Mouse (Mus musculus): Measurements from ENCODE around the gene Prr5. TPM values are rescaled to one million over a fixed set of nuclear protein-coding genes. Genes with fewer than 3 reads are reported as not detected.

The Prr5 gene
- polyA plus RNA-seq, 1 experiment = 8.1 TPM

DNA sequence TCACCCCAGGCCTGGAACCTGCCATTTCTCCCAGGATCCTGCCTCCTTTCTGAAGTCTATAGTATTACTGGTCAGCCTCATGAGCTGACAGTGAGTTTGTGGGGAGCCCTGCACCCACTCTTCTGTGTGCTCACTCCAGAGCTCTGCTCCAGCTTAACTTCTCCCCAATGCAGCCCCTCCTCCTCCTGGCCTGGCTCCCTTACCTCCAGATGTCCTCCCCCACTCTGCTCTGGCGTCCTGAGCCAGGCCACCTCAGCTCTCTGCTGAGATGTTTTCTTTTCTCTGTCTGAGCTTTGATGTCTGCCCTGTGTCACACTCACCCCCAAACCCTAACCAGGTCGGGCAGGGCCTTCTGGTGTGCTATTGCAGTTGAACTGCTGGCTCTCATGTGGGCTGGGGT lies 74.9 kb downstream of the Prr5 start:
- Histone ChIP-seq H3K4me3 (no peak overlapping the region), H3ac (ENCODE audit: control insufficient read depth, insufficient read length) (no peak overlapping the region), H3K79me2 (ENCODE audit: control insufficient read depth, insufficient read depth) (no peaks in the 10 kb centered on the region), H3K36me3 (ENCODE audit: control insufficient read depth, insufficient read depth) (no peaks in the 10 kb centered on the region), H3K4me2 (ENCODE audit: low read depth) (no peak overlapping the region), H3K27me3 (ENCODE audit: control insufficient read depth, insufficient read depth, insufficient read length) (peaks cover 10% of the 10 kb centered on the region)
- TF ChIP-seq E2F4 (IDR thresholded peaks at IDR 0.05; ENCODE audit: insufficient read depth) (no peak), SRF (IDR thresholded peaks at IDR 0.05; ENCODE audit: control insufficient read depth, insufficient read length, low read depth) (no peak), TCF12 (IDR thresholded peaks at IDR 0.05; ENCODE audit: insufficient read depth, poor library complexity, severe bottlenecking) (no peak), MAX (IDR thresholded peaks at IDR 0.05; ENCODE audit: low read depth) (no peak), MYOG (IDR thresholded peaks at IDR 0.05; ENCODE audit: control insufficient read depth in 1 of 3, insufficient read depth in 1 of 3, insufficient read length in 2 of 3, low read depth in 2 of 3) (no peak), USF1 (IDR thresholded peaks at IDR 0.05; ENCODE audit: low read depth) (no peak), POLR2AphosphoS2 (IDR thresholded peaks at IDR 0.05; ENCODE audit: insufficient read length, low read depth) (no peak), POLR2A (IDR thresholded peaks at IDR 0.05; ENCODE audit: insufficient read length, low read depth) (no peak), REST (IDR thresholded peaks at IDR 0.05; ENCODE audit: insufficient read depth, insufficient read length) (no peak), CEBPB (IDR thresholded peaks at IDR 0.05; ENCODE audit: insufficient read depth, poor library complexity, severe bottlenecking) (no peak), MYOD1 (IDR thresholded peaks at IDR 0.05; ENCODE audit: control insufficient read depth in 1 of 3, insufficient read length in 2 of 3, low read depth in 2 of 3) (no peak), TCF3 (IDR thresholded peaks at IDR 0.05; ENCODE audit: insufficient read length, low read depth) (no peak)

DNA sequence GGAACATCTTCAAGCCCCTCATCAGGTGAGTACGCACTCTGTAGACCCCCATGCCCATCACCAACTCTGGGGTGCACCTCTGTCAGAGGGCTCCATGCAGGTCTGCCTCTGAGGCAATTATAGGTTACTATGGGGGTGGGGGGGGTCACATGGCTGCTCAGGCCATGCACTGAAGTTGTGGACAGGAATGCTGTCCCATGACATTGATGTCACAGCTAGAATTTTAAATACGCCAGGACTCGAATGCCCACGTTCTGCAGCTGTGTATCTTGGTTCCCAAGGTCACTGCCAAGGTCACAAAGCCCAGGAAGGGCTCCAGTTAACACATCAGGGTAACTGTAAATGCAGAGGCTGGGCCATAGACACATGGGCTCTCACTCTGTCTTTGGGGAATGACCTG lies 76.4 kb downstream of the Prr5 start:
- H3K4me3 ChIP-seq = no peak overlapping the region
- no peaks in the 10 kb centered on the region for H3K36me3 ChIP-seq (ENCODE audit: control insufficient read depth, insufficient read depth)
- no peaks in the 10 kb centered on the region for H3K79me2 ChIP-seq (ENCODE audit: control insufficient read depth, insufficient read depth)
- TF ChIP-seq CEBPB (IDR thresholded peaks at IDR 0.05; ENCODE audit: insufficient read depth, poor library complexity, severe bottlenecking) = no peak
- TF ChIP-seq MYOD1 (IDR thresholded peaks at IDR 0.05; ENCODE audit: control insufficient read depth in 1 of 3, insufficient read length in 2 of 3, low read depth in 2 of 3) = no peak
- TF ChIP-seq TCF3 (IDR thresholded peaks at IDR 0.05; ENCODE audit: insufficient read length, low read depth) = no peak
- no peak for TF ChIP-seq USF1 (IDR thresholded peaks at IDR 0.05; ENCODE audit: low read depth)
- TF ChIP-seq MYOG (IDR thresholded peaks at IDR 0.05; ENCODE audit: control insufficient read depth in 1 of 3, insufficient read depth in 1 of 3, insufficient read length in 2 of 3, low read depth in 2 of 3) = no peak
- no peak for TF ChIP-seq SRF (IDR thresholded peaks at IDR 0.05; ENCODE audit: control insufficient read depth, insufficient read length, low read depth)
- no peak overlapping the region for H3K4me2 ChIP-seq (ENCODE audit: low read depth)
- H3K27me3 ChIP-seq (ENCODE audit: control insufficient read depth, insufficient read depth, insufficient read length) = peaks cover 10% of the 10 kb centered on the region
- no peak overlapping the region for H3ac ChIP-seq (ENCODE audit: control insufficient read depth, insufficient read length)

Other genes with a start within 250 kb of the Prr5 start
- 2.2 TPM for gene Shisal1, start 222.5 kb upstream of the Prr5 start, polyA plus RNA-seq (2012; fragmentation: generic; extraction: Trizol)
- gene Rtl6, start 111.8 kb upstream of the Prr5 start, polyA plus RNA-seq (2012; fragmentation: generic; extraction: Trizol) = 0.02 TPM
- not detected for gene Arhgap8, start 50.4 kb downstream of the Prr5 start, polyA plus RNA-seq (2012; fragmentation: generic; extraction: Trizol)
- 0.18 TPM for gene Phf21b, start 186.4 kb downstream of the Prr5 start, polyA plus RNA-seq (2012; fragmentation: generic; extraction: Trizol)